Mouse (Mus musculus): ENCODE results near the gene Arhgap18. TPM values are rescaled to one million over a fixed set of nuclear protein-coding genes. Genes with fewer than 3 reads are reported as not detected.
A peak's percentile ranks its signal among the peaks of the same experiment; 100 is the strongest.

Arhgap18 gene
- total RNA-seq, 4 experiments from 2014 or later, result 5.4 to 9.6 (median 7.7) TPM

GRCm38 (mm10) chr10:26828412-26829137 is 75.4 kb downstream of the Arhgap18 start:
- DNase-seq (ENCODE audit: low spot score in 2 of 2), result no peak

- DNase-seq (ENCODE audit: low spot score in 2 of 2), result no peak
Observed at GRCm38 (mm10) chr10:26832068-26832467, 78.8 kb downstream of the Arhgap18 start.

- DNase-seq (ENCODE audit: low spot score in 2 of 2), result no peak
Observed at GRCm38 (mm10) chr10:26832669-26833249, 79.5 kb downstream of the Arhgap18 start.

- DNase-seq (ENCODE audit: low spot score in 2 of 2), result no peak
Observed at GRCm38 (mm10) chr10:26833393-26833792, 80.2 kb downstream of the Arhgap18 start.

- DNase-seq (ENCODE audit: low spot score in 2 of 2), result no peak
Observed at GRCm38 (mm10) chr10:26849311-26849710, 96.1 kb downstream of the Arhgap18 start.

- no peak for DNase-seq (ENCODE audit: low spot score in 2 of 2)
Observed at GRCm38 (mm10) chr10:26849854-26850253, 96.6 kb downstream of the Arhgap18 start.

- no peak for DNase-seq (ENCODE audit: low spot score in 2 of 2)
Observed at GRCm38 (mm10) chr10:26854556-26855100, 101.4 kb downstream of the Arhgap18 start.

- DNase-seq (ENCODE audit: low spot score in 2 of 2), result no peak
Observed at GRCm38 (mm10) chr10:26855851-26856535, 102.8 kb downstream of the Arhgap18 start.

- no peak for DNase-seq (ENCODE audit: low spot score in 2 of 2)
Observed at GRCm38 (mm10) chr10:26857583-26857982, 104.4 kb downstream of the Arhgap18 start.

- DNase-seq (ENCODE audit: low spot score in 2 of 2), result no peak
Observed at GRCm38 (mm10) chr10:26858537-26858936, 105.3 kb downstream of the Arhgap18 start.

GRCm38 (mm10) chr10:26861231-26861630 is 108.0 kb downstream of the Arhgap18 start:
- no peak for DNase-seq (ENCODE audit: low spot score in 2 of 2)

GRCm38 (mm10) chr10:26862207-26862606 is 109.0 kb downstream of the Arhgap18 start:
- no peak for DNase-seq (ENCODE audit: low spot score in 2 of 2)

GRCm38 (mm10) chr10:26863982-26864381 is 110.8 kb downstream of the Arhgap18 start:
- DNase-seq (ENCODE audit: low spot score in 2 of 2), result no peak

- no peak for DNase-seq (ENCODE audit: low spot score in 2 of 2)
Observed at GRCm38 (mm10) chr10:26870802-26871201, 117.6 kb downstream of the Arhgap18 start.

- no peak for DNase-seq (ENCODE audit: low spot score in 2 of 2)
Observed at GRCm38 (mm10) chr10:26877309-26877708, 124.1 kb downstream of the Arhgap18 start.

- DNase-seq (ENCODE audit: low spot score in 2 of 2), result no peak
Observed at GRCm38 (mm10) chr10:26878924-26879600, 125.8 kb downstream of the Arhgap18 start.

GRCm38 (mm10) chr10:26884949-26885348 is 131.7 kb downstream of the Arhgap18 start:
- DNase-seq (ENCODE audit: low spot score in 2 of 2), result no peak

GRCm38 (mm10) chr10:26889226-26889625 is 136.0 kb downstream of the Arhgap18 start:
- DNase-seq (ENCODE audit: low spot score in 2 of 2), result no peak

GRCm38 (mm10) chr10:26889754-26890153 is 136.5 kb downstream of the Arhgap18 start:
- no peak for DNase-seq (ENCODE audit: low spot score in 2 of 2)

GRCm38 (mm10) chr10:26890269-26890955 is 137.2 kb downstream of the Arhgap18 start:
- peak; percentile 11 to 49 for DNase-seq (ENCODE audit: low spot score in 2 of 2)

- DNase-seq (ENCODE audit: low spot score in 2 of 2), result no peak
Observed at GRCm38 (mm10) chr10:26893091-26893490, 139.9 kb downstream of the Arhgap18 start.

Measured in layer of hippocampus, adult 8-10 months (tissue).